Mouse (Mus musculus) lung, postnatal 0 days (tissue): ENCODE data around the gene Bag5.

Source experiments
- CTCF ChIP-seq: IDR thresholded peaks from 2 replicates; pipeline ENCODE4 v1.5.1; 2016; ENCODE audit warnings: antibody characterized with exemption, mild to moderate bottlenecking
- EP300 ChIP-seq: IDR thresholded peaks from 2 replicates; pipeline ENCODE4 v1.6.1; 2016; ENCODE audit warnings: antibody characterized with exemption, mild to moderate bottlenecking, control low read depth

DNA sequence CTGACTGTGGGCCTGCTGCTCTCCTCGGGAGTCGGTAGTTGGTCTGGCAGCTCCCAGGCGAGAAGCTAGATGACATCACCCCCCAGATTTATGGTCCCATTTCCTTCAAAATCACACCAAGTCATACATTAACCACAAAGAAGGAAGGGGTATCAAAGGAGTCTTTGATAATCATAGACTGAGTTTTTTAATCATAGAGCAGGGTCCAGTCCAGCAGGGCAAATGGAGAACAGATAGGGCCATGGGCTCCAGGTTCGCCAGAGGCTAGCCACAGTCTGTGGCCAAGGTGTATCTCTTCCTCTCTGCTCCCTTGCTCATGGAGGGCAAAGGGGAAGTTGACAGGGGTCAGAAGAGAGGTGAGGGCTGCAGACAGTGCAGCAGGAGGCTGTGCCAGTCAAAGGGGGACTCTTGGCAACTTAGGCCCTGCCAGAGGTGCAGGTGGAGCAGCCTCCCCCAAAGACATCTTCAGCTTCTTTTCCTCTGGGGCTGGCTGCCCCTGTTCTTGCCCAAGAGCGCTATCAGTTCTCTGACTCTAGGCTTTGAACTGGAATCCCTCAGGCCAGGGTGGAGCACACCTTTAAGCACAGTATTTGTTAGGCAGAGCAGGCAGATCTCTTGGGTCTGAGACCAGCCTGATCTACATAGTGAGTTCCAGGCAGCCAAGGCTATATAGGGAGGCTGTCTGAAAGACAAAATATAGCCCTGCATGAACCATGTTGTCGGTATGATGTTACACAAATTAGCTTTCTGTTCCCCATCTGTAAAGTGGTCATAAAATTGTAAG lies 37.1 kb downstream of the Bag5 start:
- TF ChIP-seq CTCF (no peak), EP300 (no peak)
